Mouse (Mus musculus) stomach, postnatal 0 days (tissue): ENCODE measurements around the gene Nubp2.

ENCODE experiments used
- CTCF ChIP-seq: IDR thresholded peaks from 2 replicates; pipeline ENCODE4 v1.5.1; 2016; ENCODE audit warnings: antibody characterized with exemption, low read depth, mild to moderate bottlenecking, moderate library complexity
- EP300 ChIP-seq: optimal IDR thresholded peaks from 2 replicates; pipeline ENCODE3; 2016; ENCODE audit warnings: antibody characterized with exemption

DNA sequence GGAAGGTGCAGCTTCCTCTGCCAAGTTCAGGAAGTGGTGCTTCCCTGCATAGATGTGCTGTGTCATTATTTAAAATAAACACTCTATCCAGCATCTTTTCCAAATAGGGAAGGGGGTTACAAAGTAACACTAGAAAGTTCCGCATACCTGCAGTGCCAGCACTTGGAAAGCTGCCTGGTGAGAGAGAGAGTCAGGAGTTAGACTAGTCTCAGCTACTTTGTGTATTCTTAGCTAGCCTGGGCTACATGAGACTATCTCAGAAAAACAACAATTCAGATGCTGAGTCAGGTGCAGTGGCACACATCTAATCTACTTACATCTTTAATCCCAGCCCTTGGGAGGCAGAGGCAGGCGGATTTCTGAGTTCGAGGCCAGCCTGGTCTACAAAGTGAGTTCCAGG is 24.4 kb downstream of the Nubp2 start:
- TF ChIP-seq CTCF (no peak), EP300 (no peak)
